Mouse (Mus musculus): ENCODE results near the gene Lrrc46. TPM values are rescaled to one million over a fixed set of nuclear protein-coding genes. Genes with fewer than 3 reads are reported as not detected.

Lrrc46 gene
- total and polyA plus RNA-seq, 2 experiments from 2014 or later = 0.53 to 0.80 TPM

DNA sequence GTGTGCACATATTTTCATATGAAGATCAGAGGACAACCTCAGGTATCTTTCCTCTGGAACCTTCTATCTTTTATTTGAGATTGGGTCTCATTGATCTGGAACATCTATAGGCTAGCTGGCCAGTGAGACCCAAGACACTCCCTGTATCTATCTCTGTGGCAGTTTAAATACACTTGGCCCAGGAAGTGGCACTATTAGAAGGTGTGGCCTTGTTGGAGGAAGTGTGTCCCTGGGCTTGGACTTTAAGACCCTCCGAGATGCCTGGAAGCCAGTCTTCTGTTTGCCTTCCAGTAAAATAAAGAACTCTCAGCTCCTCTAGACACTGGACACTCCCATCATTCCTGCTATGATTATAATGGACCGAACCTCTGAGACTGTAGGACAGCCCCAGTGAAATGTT is 28.6 kb upstream of the Lrrc46 start:
- Histone ChIP-seq H3K36me3 (replicated peaks; ENCODE audit: control insufficient read depth, insufficient read depth, low read length) (peaks cover 19% of the 10 kb centered on the region), H3K4me3 (ENCODE audit: low read depth, low read length) (no peak overlapping the region), H3K27me3 (ENCODE audit: control insufficient read depth, insufficient read depth, low read length) (no peaks in the 10 kb centered on the region), H3K27ac (ENCODE audit: low read depth) (no peak overlapping the region), H3K9ac (replicated peaks; ENCODE audit: low read depth, low read length) (no peak overlapping the region), H3K4me2 (ENCODE audit: low read depth, low read length) (no peak overlapping the region), H3K4me1 (ENCODE audit: control insufficient read depth, insufficient read depth) (no peaks in the 10 kb centered on the region), H3K9me3 (replicated peaks; ENCODE audit: control insufficient read depth, low read length) (no peaks in the 10 kb centered on the region)
- ATAC-seq (ENCODE audit: insufficient read depth, low read depth) (no peak), DNase-seq (ENCODE audit: low spot score) (no peak)
- WGBS = 86% methylated on average over 2 of the region's 2 CpGs
- TF ChIP-seq EP300 (IDR thresholded peaks at IDR 0.05; ENCODE audit: low read depth) (no peak), CTCF (IDR thresholded peaks at IDR 0.05; ENCODE audit: low read depth) (no peak)

DNA sequence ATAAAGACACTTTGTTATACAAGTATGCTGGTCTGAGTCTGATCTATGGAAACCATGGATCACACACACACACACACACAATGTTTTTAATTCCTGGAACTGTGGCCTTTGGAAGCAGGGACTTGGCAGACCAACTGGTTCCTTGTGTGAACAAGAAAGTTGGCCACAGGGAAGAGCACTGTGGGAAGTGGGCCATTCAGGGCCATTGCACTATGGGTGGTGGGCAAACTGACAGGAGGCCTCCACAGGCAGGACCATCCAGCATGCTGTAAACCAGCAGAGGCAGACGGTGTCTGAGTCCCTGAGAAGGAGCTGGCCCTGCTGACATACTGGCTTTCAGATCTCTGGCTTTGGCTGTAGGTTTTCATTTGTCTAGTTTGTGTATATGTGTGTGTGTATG is 28.1 kb upstream of the Lrrc46 start:
- H3K27me3 ChIP-seq (ENCODE audit: control insufficient read depth, insufficient read depth, low read length) = no peaks in the 10 kb centered on the region
- no peak overlapping the region for H3K4me2 ChIP-seq (ENCODE audit: low read depth, low read length)
- no peaks in the 10 kb centered on the region for H3K4me1 ChIP-seq (ENCODE audit: control insufficient read depth, insufficient read depth)
- no peaks in the 10 kb centered on the region for H3K9me3 ChIP-seq (replicated peaks; ENCODE audit: control insufficient read depth, low read length)
- no peak for ATAC-seq (ENCODE audit: insufficient read depth, low read depth)
- no peak overlapping the region for H3K9ac ChIP-seq (replicated peaks; ENCODE audit: low read depth, low read length)
- 68% methylated on average over 1 of the region's 1 CpGs for WGBS
- H3K27ac ChIP-seq (ENCODE audit: low read depth) = no peak overlapping the region
- no peak for DNase-seq (ENCODE audit: low spot score)
- H3K4me3 ChIP-seq (ENCODE audit: low read depth, low read length) = no peak overlapping the region
- TF ChIP-seq EP300 (IDR thresholded peaks at IDR 0.05; ENCODE audit: low read depth) = no peak
- no peak for TF ChIP-seq CTCF (IDR thresholded peaks at IDR 0.05; ENCODE audit: low read depth)
- peaks cover 20% of the 10 kb centered on the region for H3K36me3 ChIP-seq (replicated peaks; ENCODE audit: control insufficient read depth, insufficient read depth, low read length)

- no peak for DNase-seq (ENCODE audit: low spot score)
- no peak for ATAC-seq (ENCODE audit: insufficient read depth, low read depth)
- no peaks in the 10 kb centered on the region for H3K9me3 ChIP-seq (replicated peaks; ENCODE audit: control insufficient read depth, low read length)
- no peak for TF ChIP-seq CTCF (IDR thresholded peaks at IDR 0.05; ENCODE audit: low read depth)
- TF ChIP-seq EP300 (IDR thresholded peaks at IDR 0.05; ENCODE audit: low read depth) = no peak
- H3K27ac ChIP-seq (ENCODE audit: low read depth) = no peak overlapping the region
- no peak overlapping the region for H3K4me2 ChIP-seq (ENCODE audit: low read depth, low read length)
- WGBS = 60% methylated on average over 22 of the region's 22 CpGs
- H3K9ac ChIP-seq (replicated peaks; ENCODE audit: low read depth, low read length) = no peak overlapping the region
- no peaks in the 10 kb centered on the region for H3K27me3 ChIP-seq (ENCODE audit: control insufficient read depth, insufficient read depth, low read length)
- H3K4me1 ChIP-seq (ENCODE audit: control insufficient read depth, insufficient read depth) = no peaks in the 10 kb centered on the region
- peaks cover 28% of the 10 kb centered on the region for H3K36me3 ChIP-seq (replicated peaks; ENCODE audit: control insufficient read depth, insufficient read depth, low read length)
- no peak overlapping the region for H3K4me3 ChIP-seq (ENCODE audit: low read depth, low read length)
These were observed 25.6 kb upstream of the Lrrc46 start for GRCm38 (mm10) chr11:97066656-97067360.

DNA sequence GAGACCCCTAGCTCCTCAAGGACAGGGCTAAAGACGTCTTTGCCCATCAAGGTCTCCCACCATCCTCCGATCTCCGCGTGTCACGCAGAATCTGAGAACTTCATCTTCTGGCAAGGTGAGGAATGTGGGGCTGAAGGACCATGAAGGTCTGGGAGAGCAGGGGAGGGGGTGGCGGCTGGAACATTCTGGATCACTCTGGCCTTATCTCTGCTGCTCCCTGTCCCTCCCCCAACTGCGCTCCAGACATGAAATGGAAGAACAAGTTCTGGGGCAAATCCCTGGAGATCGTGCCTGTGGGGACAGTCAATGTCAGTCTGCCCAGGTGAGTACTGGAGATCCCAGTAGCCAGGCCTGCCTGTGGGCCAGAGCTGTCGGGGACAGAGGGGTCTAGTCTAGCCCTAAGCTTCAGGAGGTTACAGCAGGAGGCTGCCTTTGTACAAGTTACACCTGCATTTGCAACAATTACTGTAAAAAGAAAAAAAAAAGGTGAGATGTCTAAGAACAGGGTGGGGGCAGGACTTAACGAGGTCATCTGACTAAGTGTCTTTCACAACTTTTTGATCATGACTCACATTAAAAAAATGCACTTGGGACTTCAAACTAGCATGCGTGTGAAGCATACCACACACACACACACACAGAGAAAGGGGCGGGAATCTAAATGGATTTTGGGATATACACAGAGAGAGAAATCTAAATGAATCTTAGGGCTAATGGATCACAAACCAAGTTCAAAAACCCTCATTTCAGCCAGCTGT is 24.5 kb upstream of the Lrrc46 start:
- TF ChIP-seq CTCF (IDR thresholded peaks at IDR 0.05; ENCODE audit: low read depth) (no peak), EP300 (IDR thresholded peaks at IDR 0.05; ENCODE audit: low read depth) (no peak)
- Histone ChIP-seq H3K4me1 (ENCODE audit: control insufficient read depth, insufficient read depth) (no peaks in the 10 kb centered on the region), H3K27me3 (ENCODE audit: control insufficient read depth, insufficient read depth, low read length) (no peaks in the 10 kb centered on the region), H3K9me3 (replicated peaks; ENCODE audit: control insufficient read depth, low read length) (no peaks in the 10 kb centered on the region), H3K27ac (ENCODE audit: low read depth) (no peak overlapping the region), H3K9ac (replicated peaks; ENCODE audit: low read depth, low read length) (no peak overlapping the region), H3K4me2 (ENCODE audit: low read depth, low read length) (no peak overlapping the region), H3K4me3 (ENCODE audit: low read depth, low read length) (no peak overlapping the region), H3K36me3 (replicated peaks; ENCODE audit: control insufficient read depth, insufficient read depth, low read length) (peaks cover 38% of the 10 kb centered on the region)
- 71% methylated on average over 12 of the region's 12 CpGs for WGBS
- ATAC-seq (ENCODE audit: insufficient read depth, low read depth) = no peak
- DNase-seq (ENCODE audit: low spot score) = no peak

DNA sequence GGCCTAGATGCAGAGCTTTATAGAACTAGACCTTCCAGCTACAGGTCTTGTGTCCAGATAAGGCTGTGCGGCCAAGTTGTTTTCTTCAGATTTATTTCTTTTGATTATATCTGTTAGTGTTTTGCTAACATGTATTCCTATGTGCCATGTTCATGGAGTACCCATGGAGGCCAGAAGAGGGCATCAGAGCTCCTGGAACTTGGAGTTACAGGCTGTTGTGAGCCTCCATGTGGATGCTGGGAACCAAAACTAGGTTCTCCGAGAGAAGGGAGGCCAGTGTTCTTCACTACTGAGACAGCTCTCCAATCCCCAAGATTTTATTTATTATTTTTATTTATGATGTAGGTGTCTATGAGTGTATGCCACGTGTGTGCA is 22.7 kb upstream of the Lrrc46 start:
- Histone ChIP-seq H3K27ac (ENCODE audit: low read depth) (0 out of 2 replicates have a peak overlapping the region, but pooled peaks have one; percentile 8), H3K4me3 (ENCODE audit: low read depth, low read length) (no peak overlapping the region), H3K9me3 (replicated peaks; ENCODE audit: control insufficient read depth, low read length) (no peaks in the 10 kb centered on the region), H3K9ac (replicated peaks; ENCODE audit: low read depth, low read length) (no peak overlapping the region), H3K27me3 (ENCODE audit: control insufficient read depth, insufficient read depth, low read length) (no peaks in the 10 kb centered on the region), H3K4me2 (ENCODE audit: low read depth, low read length) (no peak overlapping the region), H3K4me1 (ENCODE audit: control insufficient read depth, insufficient read depth) (no peaks in the 10 kb centered on the region), H3K36me3 (replicated peaks; ENCODE audit: control insufficient read depth, insufficient read depth, low read length) (peaks cover 55% of the 10 kb centered on the region)
- 84% methylated on average over 3 of the region's 3 CpGs for WGBS
- ATAC-seq (ENCODE audit: insufficient read depth, low read depth) (no peak), DNase-seq (ENCODE audit: low spot score) (no peak)
- no peak for TF ChIP-seq CTCF (IDR thresholded peaks at IDR 0.05; ENCODE audit: low read depth)
- no peak for TF ChIP-seq EP300 (IDR thresholded peaks at IDR 0.05; ENCODE audit: low read depth)

Data from heart, postnatal 0 days (tissue).